Mouse (Mus musculus) cerebral cortex, adult 2 months (tissue): ENCODE measurements around the gene Col23a1.

Source experiments
- WGBS: fragments of 180-500 bp; shearing (Covaris S2); methylation state at CpG from one replicate; pipeline ENCODE4 v1.1.7; 2018; 5-methylcytosine and 5-hydroxymethylcytosine counted together

The Col23a1 gene

DNA sequence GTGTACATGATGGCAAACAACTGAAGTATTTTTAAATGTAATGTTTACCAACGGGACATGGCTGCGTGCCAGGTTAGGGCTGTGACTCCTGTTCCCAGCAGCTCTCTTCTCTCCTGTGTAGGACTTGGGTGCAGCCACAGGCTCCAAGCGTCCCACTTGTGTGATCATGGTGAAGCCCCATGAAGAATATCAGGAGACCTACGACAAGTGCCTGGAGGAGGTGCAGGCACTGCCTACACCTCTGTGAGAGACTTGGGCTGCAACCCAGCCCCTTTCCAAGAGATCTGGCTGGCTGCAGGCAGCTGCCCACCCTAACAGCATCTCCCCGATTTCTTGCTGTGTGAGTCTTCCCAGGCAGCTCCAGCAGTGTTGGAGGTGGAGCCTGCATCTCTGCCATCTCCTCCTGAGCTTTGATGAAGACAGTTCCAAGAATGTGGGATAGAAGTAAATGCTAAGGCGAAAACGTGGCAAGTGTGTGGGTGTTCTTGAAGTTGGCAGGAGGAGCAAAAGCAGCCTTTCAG lies 333.3 kb downstream of the Col23a1 start:
- 47% methylated on average over 7 of the region's 7 CpGs for WGBS

- WGBS: 74% methylated on average over 5 of the region's 5 CpGs
Measured at GRCm38 (mm10) chr11:51625187-51625820, 335.6 kb downstream of the Col23a1 start.

DNA sequence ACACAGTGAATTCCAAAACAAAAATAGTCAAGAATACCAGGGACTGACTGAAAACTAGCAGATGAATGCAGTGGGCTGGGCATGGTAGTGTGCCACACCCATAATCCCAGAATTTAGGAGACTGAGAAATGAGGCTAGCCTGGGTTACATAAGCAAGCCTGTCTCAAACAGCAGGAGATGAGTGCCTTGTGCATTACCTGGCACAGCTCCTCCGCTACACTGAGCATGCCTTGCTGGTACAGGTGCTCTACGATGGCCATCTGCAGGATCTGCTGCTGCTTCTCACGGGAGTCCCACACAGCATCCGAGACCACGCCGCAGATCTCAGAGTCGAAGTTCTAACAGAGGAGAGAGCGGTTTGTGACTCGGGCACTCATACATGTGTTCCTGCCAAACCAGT lies 337.7 kb downstream of the Col23a1 start:
- 59% methylated on average over 9 of the region's 9 CpGs for WGBS

- WGBS: 63% methylated on average over 8 of the region's 8 CpGs
Measured at GRCm38 (mm10) chr11:51627907-51628306, 338.2 kb downstream of the Col23a1 start.

GRCm38 (mm10) chr11:51629651-51630314 lies 340.1 kb downstream of the Col23a1 start:
- WGBS: 57% methylated on average over 15 of the region's 15 CpGs

- 81% methylated on average over 6 of the region's 6 CpGs for WGBS
Measured at GRCm38 (mm10) chr11:51632130-51632753, 342.5 kb downstream of the Col23a1 start.

DNA sequence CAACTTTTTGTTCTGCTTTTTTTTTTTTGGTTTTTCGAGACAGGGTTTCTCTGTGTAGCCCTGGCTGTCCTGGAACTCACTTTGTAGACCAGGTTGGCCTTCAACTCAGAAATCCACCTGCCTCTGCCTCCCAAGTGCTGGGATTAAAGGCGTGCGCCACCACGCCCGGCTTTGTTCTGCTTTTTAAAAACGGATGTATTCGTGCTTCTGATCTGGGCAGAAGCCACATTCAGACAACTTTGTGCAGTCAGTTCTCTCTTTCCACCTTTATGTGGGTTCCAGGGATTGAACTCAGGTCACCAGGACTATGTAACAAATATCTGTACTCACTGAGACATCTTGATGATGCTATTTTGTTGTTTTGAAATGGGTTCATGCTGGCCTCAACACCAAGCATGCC lies 343.5 kb downstream of the Col23a1 start:
- WGBS: 88% methylated on average over 7 of the region's 7 CpGs
